Mouse (Mus musculus) layer of hippocampus, adult 9-11 months (tissue): ENCODE results near the gene Lmo4.
A peak's percentile ranks its signal among the peaks of the same experiment; 100 is the strongest.

Experiments used
- DNase-seq: peaks from one replicate; pipeline ENCODE4 v3.0.0; 2022

The Lmo4 gene

DNA sequence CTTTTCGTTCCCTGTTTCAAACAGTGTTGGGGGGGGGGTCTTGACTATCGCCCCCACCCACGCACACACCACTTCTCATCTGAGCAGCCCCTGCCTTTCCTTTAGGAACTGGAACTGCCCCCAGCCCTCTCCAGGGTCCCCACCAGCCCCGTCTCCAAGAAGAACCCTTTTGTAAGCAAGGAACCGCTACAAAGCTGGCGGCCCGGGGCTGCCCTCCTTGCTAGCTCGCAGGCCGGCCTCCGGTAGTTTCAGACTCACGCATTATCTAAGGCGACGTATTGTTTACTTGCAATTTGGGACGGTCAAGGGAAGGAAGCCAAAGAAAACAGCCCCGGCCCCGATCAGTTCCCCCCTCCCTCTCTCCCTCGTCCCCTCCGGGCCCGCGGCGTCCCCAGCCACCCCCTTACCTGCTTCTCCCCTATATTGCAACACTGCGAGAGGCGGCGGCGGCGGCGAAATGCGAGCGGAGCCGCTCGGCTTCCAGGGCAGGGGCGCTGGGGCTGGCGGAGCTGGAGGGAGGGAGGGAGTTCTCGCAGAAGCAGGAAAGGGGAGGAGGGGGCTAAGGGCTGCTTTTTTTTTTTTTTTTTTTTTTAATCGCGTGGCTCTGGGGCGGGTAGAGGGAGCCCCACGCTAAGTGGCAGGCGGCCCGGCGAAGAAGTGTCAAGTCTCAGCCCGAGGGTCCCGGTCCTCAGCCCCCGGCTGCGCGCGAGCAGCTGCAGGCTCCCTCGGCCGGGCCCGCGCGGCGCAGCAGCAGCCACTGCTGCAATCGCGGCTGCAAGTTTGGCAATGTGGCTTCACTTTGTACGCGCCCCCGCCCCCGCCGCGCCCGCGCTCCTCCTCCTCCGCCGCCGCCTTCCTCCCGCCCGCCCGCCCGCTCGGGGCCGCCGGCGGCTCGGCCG is at the start of gene Lmo4:
Gene Lmo4, minus strand, starts transcription at position 808 of the 899 bp plus-strand sequence.
- DNase-seq: peak; percentile 70

DNA sequence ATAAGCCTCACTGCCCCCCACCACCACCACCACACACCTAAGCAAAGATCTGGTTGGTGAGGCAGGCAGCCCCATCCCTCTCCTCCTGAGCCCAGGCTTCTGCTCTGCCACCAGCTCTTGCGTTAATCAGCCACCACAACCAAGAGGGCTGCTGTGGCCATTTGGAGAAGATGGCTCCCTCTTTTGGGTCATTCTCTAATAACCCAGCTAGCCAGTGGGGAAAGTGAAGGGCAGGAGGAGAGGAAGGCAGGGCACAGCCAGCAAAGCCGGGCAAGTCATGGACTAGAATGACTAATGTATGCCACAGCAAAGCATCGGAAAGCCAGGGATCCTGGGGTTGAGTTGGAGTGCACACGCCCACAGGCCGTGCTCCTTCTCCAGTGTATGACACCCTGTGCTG is 49.3 kb upstream of the Lmo4 start:
- no peak for DNase-seq

DNA sequence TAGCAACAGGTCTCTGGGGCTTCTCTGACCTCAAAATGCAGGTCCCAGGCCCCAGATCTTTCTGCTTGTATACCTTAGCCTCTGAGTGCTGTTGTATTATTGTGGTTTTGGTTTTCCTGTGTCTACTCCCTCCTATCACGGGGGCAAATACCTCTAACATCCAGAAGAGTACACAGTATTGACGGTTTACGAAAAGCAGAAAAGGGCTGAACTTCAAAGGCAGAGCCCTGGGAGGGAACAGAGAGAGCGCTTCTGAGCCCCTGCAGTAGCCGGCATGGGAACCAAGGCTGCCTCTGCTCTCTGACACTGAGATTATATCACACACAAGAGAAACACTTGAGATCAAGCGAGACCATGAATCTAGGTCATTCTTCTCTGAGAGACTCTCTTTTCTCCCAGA is 48.0 kb upstream of the Lmo4 start:
- no peak for DNase-seq

DNA sequence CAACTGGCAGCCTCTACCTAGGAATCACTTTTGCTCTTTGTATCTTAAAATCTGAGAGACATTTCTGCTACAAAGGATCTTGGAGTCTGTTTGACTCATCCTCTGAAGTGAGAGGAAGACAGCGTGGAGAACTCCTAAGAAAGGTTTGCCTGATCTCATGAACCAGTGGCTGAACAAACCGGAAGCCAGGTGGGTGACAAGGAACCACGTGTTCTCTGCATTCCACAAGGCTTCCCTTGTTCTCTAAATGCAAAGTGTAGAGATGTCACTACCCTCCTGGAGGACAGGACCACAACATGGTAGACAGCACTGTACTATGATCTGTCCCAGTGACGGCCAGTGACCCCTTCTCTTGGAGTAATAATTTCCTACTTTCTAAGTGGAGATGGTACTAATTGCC is 47.1 kb upstream of the Lmo4 start:
- DNase-seq: no peak

DNA sequence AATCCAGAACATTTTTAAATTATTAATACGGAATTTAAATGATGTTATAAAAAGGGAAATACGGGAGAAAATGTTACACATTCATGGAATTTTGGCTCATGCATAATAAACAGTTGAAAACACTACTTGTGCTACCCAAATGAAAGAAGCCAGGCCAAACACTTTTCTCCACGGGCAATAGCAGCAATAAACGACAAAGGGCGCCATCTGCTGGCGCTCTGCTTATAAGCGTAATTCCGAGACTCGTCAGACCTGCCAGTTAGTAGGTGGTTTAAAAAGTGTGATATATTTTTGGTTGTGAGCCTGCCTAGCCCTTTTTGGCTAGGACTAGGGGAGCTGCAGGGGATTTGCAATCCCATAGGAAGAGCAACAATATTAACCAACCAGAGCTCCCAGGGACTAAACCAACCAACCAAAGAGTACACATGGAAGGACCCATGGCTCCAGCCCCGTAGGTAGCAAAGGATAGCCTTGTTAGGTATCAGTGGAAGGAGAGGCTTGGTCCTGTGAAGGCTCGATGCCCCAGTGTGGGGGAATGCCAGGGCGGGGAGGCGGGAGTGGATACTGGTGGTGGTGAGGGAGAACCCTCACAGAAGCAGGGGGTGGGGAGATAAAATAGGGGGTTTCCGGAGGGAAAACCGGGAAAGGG is 37.1 kb upstream of the Lmo4 start:
- DNase-seq: peak; percentile 70

DNA sequence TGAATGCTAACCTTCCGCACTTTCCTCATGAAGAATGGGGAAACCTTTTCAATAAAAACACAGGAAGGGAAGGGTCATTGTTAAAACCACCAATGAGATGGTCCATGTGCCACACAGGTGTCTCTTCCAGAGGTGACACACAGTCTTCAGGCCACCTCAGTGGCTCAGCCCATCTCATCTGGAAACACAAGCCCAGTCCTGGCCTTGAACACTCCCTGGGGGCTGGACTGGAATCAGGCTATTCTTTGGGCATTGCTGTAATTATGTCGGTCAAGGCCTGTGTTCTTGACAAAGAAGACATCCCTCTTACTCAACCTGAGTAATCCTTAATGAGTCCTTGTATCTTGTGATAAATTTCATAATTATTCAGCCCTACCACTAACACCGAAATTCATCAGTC is 36.1 kb upstream of the Lmo4 start:
- no peak for DNase-seq

DNA sequence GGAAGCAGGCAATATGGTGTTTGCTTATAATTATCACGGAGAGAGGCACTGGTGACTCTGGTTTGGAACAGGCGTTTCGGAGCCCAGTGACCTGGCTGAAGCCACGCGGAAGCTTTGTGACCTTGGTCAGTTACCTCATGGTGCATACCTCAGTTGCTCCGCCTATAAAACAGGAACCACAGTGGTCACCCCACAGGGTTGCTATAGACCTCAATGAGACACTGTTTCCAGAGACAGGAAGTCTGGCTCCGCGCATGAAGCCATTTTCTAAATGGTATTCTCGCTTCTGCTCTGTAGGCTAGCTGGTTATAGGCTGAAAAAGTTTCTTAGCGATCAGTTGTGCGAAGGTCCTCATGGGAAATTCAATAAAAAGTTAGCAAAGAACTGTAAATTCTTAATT is 33.5 kb upstream of the Lmo4 start:
- DNase-seq: no peak

DNA sequence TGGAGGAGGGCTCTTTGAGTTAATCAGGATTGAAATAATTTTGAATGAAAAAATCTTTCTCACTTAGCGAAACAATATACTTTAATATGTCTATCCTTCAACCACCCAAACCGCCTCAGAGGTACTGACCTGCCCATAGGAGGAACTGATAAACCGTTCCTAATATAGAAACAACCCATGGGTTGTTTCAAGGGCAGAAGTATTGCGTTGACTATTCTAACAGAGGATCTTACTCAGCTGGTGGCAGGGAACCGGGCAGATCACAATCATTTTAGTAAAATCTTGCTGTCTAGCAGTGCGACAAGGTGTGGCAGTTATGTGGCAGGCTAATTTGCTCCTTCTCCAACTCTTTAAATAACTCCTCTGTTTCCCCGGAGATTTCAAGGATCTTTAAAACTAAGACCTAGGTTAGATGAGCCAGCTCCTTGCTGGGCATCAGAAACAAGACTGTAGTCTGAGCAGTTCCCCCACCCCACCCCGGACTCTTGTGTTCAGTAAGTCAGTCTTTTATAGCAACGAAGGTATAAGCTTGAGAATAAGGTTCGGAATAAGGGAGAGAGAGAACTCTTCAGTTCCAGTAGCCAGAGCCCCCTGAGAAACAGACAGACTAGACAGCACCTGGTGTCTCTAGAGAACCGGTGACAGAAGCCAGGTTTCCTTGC is 27.5 kb upstream of the Lmo4 start:
- DNase-seq: no peak

DNA sequence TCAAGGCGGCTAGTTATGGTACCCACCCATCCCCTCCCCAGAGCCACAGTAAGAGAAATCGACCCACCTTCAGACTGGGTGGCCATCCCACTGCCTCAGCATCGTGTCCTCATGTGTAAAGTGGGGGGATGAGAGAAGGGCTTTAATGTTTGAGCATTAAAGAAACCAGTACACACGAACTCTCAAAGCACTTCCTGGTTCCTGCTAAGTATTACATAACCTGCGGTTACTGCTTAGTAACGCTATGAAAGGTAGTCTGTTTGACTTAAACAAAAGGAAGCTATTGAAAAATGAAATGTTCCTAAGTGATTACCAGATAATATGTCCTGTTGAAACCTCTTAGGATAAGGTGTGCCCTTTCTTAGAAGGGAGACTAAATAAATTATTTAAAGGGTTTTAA is 26.9 kb upstream of the Lmo4 start:
- no peak for DNase-seq

DNA sequence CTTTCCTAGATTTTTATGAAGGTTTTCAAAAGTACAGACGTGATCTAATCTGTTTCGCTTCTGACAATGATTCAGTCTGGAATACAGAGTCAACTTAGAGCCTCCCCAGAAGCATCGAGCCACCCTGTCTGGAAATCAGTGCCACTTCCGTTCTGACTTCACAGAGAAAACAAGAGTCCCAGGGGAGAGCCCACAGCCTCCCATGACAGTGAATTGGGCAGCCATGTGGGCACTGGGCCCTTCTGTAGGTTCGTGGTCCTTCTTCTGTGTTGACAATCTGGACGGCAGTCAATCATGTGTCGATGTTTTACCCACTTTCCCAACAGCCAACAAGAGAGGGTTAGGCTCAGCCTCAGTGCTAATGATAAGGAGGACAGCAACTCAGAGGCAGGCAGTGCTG is 26.4 kb upstream of the Lmo4 start:
- no peak for DNase-seq

DNA sequence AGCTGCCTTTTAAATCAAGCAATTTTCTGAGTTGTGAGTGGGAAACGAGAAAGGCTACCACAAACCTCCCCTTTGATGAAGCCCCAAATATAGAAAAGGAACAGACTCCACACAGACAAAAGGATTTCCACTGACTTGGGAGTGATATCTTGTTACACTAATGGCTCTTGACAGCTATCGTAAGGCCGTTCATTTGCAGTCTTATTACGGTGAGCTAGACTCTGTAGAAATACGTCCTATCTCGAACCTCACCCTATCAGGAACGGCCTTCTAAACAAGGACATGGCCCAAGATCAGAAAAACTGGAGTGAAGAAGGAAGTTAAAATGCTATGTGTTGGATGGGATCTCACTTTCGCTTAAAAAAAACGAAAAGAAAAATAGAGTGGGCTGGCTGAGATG is 25.0 kb upstream of the Lmo4 start:
- no peak for DNase-seq

DNA sequence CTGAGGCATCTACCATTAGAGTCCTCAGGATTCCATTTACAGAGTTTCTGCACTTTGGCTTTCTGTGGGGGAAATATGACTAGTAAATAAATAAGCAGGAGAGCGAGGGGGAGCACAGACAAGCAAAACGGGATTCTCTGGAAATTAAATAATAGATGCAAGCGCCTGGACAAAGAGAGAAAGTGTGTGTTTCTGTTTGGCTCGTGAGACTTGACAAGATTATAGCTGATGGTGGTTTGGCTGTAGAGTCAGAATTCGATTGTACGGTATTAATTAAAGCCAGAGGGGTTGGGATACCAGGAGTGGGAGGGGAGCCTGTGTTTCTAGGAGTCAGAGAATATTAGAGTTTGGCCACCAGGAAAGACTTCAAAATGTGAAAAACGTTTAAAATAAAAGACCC is 24.3 kb upstream of the Lmo4 start:
- no peak for DNase-seq

DNA sequence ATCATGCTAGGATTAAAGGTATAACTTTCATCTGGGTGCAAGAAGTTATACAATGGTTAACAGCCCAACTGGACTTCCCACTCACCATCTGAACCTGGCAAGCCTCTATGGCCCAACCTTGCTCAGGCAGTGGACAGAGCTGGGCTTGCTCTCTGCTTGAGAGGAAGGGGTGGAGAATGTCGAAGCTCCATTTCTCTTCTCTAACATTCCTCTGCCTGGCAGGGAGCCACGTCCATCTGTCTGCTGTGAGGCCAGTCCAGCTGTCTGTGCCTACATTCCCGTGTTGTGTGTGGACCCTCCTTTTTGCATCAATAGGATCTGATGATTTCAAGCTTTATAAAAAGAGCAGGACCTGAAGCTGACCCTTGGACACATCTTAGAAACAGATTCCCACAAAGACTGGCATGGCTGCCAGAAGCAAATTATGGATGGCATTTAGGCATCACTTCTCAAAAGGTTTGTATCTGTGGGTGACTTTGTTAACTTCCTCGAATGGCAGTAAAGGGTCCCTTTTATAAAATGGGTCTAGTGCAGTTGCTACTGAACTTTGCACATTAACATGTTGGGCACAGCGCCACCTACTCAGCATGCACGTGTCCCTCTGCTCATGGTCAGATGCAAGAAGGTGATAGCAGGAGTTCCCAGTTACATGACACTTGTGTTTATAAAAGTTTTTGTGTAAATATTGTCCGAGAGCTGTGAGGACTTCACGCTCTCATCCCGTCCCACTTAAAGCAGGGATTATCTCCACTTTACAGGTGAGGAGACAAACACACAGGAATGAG is 20.6 kb upstream of the Lmo4 start:
- DNase-seq: no peak

DNA sequence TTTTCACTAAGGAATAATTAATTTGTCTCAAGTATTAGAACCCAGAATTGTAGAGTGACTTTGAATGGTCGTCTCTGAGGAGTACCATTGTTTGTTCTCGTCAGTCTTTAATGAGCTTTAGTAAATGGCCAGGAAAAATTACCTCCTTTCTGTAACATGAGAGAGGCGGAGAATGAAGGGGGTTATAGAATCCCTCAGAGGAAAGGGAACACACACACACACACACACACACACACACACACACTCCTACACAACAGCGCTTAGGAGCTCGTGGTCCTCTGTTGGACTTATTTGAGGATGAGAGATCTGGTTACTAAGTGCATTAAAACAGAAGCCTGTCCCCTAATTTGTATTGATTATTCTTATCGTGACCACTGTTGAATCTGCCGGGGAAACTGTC is 19.6 kb upstream of the Lmo4 start:
- DNase-seq: no peak

DNA sequence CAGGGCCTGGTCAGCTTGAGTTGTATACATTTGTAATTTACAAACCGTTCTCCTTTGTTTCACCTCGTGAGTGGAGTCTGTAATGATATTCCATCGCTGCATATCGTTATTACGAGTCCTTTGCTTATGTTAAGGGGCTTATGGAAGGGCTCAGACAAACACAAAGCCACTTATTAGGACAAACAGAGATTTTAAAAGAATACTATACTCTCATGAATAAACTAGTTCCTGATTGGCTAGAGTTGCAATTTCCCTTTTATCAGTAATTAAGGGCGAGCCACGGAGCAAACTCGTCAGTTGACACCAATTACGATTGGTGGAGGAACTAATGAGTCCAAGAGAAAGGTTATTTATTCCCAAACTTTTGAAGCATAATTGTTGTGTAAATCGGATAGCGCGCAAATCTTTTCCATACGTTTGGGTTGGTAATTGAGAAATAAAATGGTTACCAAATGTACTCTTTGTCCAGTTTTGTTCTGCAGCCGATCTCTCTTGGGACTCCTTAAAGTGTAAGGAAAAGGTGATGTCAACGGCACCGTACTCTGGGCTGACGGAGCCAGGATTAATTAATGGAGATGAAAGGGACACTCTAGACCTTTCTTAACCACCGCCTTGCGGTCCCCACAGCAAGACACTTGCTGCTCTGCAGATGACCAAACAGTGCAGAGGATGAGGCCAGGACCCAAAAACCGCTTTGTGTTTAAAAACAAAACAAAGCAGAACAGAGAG is 18.5 kb upstream of the Lmo4 start:
- DNase-seq: no peak

DNA sequence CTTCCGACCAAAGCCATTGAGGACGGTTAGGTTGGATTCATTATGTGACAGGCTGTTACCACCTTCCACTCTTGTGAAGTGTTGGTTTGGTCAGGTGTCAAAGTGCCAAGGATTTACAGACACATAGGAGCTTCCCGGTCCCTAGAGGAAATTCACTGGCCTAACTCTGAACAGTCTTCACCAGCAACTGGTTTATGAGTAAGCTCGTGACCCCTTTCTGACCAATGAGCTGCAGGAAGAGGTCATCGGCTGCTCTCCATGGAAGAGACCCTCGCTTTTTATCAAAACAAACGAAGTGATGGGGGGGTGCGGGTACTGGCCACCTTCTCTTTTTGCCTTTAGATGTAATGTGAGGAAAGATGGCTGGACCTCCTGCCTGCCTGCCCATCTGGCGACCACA is 17.4 kb upstream of the Lmo4 start:
- DNase-seq: no peak

DNA sequence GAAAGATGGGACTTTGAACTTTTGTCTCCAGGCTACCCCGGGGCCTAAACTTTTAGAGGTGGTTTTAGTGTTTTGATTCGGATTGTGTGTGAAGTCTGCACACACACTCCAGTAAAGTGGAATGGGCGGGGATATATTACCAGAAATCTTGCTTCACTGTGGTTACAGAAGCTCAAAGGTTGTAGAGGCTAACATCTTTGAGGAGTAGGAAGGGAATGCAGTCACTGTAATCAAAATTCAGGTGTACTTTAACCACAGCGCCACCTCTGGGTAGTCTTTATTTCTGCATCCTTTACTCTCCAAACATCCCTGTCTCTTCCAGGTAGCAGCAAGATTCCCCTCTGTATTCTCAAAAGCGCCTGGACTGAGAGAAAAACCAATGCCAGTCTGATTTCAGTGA is 2.5 kb upstream of the Lmo4 start:
- peak; percentile 41 for DNase-seq

DNA sequence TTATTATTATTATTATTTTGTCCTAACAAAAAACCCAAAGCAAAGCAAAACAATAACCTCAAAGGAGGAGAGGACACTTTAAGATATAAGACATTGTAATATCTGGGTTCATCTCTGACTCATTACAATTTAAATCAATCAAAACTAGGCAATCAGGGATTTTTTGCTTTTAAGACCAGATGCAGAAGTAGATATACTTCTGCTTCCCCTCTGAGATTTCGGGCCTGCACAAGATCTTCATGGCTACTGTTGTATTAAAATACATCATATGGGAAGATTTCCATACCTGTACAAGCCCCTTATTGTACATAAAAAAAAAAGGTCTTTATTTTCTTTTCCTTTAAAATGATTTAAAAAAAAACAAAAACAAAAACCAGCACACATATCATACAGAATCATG is 1.9 kb upstream of the Lmo4 start:
- DNase-seq: no peak

DNA sequence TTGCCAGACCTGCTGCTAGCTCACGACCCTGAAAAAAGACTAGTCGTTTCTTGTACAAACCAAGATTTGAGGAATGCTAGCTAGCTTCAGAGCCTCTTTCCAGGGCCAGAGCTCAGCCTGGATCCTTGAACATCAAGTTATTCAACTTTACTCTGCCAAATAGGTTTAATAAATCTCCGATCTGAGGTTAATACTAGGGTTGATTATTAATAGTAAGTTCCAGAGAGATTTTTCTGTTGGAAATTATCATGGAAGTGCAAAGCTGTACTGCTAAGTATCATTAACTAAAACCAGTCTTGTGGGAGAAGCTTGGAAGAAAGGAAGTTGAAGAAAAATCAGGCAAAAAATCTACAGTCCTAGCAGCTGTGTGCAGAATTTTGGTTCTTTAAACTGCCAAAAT is 1.2 kb upstream of the Lmo4 start:
- no peak for DNase-seq

DNA sequence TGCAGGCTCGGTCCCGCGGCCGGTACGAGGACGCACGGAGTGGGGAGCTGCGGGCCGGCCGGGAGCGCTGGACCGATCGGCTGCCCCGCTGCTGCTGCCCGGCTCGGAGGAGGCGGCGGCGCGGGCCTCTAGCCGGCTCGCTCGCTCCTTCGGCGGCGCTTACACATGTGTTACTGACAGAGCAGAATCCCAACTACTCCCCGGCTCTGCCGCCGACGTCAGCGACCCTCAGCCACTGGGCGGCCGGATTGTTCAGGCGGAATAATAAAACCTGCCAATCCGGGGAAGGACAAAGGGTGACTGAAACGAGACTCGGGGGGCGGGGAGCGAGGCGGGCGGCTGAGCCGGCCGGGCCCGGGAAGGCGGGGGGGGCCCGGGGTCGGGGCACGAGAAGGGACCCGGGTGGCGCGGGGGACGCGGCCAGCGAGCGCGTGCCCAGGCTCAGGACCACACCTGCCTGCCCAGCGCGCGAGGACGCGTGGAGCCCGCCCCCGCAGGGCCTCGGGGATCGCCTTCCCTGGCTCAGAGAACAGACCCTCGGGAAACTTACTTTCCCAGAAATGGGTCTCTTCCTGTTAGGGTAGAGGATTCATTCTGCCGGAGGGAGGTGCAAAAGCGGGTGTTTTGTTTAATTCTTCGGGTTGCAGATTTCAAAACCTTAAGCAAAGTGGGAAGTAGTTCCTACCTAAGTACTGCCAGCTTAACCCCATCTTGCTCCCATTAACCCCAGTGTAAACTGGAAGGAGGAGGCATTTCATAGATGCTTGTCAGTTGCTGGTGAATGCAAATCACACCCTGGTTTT is 532 bp upstream of the Lmo4 start:
- peak; percentile 95 for DNase-seq

DNA sequence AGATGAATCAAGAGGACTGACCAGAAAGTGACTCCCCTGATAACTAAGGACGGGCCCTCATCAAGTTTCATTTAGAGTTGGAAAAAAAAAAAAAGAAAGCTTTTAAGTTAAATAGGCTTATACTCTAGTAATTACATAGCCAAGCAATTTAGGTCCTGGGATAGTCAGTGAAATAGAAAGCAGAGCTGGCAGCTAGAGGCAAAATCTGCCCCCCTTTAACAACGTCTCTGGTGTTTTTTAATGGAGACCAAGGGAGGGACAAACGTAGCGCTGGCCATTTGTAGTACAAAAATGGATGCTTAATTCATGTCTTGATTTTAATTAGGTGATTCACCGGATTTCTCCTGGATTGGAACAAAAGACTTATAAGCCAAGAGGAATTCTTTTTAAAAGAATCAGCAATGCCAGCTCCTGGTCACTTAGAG is 1.0 kb downstream of the Lmo4 start:
- no peak for DNase-seq
